Mouse (Mus musculus): Measurements from ENCODE around the gene Tfap4. TPM values are rescaled to one million over a fixed set of nuclear protein-coding genes. Genes with fewer than 3 reads are reported as not detected.

Tfap4 gene
- polyA plus RNA-seq, 1 experiment from 2014 or later: 8.0 TPM

GRCm38 (mm10) chr16:4558980-4559631 is 548 bp downstream of the Tfap4 start:
- under 1% methylated on average over 37 of the region's 43 CpGs for WGBS
- Histone ChIP-seq H3K27me3 (ENCODE audit: control insufficient read depth, insufficient read depth, low read depth, low read length) (no peaks in the 10 kb centered on the region), H3K4me2 (ENCODE audit: low read length) (peak overlapping the region; percentile 89), H3K4me3 (ENCODE audit: low read depth, low read length) (peak overlapping the region; percentile 81), H3K36me3 (ENCODE audit: control insufficient read depth, insufficient read depth, low read length) (no peaks in the 10 kb centered on the region), H3K9ac (ENCODE audit: low read depth, low read length) (peak overlapping the region; percentile 82), H3K9me3 (replicated peaks; ENCODE audit: control insufficient read depth, low read length, poor library complexity, severe bottlenecking) (no peaks in the 10 kb centered on the region), H3K27ac (ENCODE audit: low read length) (peak overlapping the region; percentile 86), H3K4me1 (ENCODE audit: control insufficient read depth, insufficient read depth, low read length) (peaks cover 17% of the 10 kb centered on the region)
- peak; percentile 57 for ATAC-seq

GRCm38 (mm10) chr16:4558384-4558979 is 1.2 kb downstream of the Tfap4 start:
- H3K9ac ChIP-seq (ENCODE audit: low read depth, low read length): peak overlapping the region; percentile 82
- no peaks in the 10 kb centered on the region for H3K9me3 ChIP-seq (replicated peaks; ENCODE audit: control insufficient read depth, low read length, poor library complexity, severe bottlenecking)
- peak overlapping the region; percentile 89 for H3K4me2 ChIP-seq (ENCODE audit: low read length)
- H3K27me3 ChIP-seq (ENCODE audit: control insufficient read depth, insufficient read depth, low read depth, low read length): no peaks in the 10 kb centered on the region
- under 1% methylated on average over 38 of the region's 38 CpGs for WGBS
- no peaks in the 10 kb centered on the region for H3K36me3 ChIP-seq (ENCODE audit: control insufficient read depth, insufficient read depth, low read length)
- H3K27ac ChIP-seq (ENCODE audit: low read length): peak overlapping the region; percentile 86
- peak; percentile 95 for ATAC-seq
- H3K4me1 ChIP-seq (ENCODE audit: control insufficient read depth, insufficient read depth, low read length): peaks cover 17% of the 10 kb centered on the region
- peak overlapping the region; percentile 81 for H3K4me3 ChIP-seq (ENCODE audit: low read depth, low read length)

DNA sequence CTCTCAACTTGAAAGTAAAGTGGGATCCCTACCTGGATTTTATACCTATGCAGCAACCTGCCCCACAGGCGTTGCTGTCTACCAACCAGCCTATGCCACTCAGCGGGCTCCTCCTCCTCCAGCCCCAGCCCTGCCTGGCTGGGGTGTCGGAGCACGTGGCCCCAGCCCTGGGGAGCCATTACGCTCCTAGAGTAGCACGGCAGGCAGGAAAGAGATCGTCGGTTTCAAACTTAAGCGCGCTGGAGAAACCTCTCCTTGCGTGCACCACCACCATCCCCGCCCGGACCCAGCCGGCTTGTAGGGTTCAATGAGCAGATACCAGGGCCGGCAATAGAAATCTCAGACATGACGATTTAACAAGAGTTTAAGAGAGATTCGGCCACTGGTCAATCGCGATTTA is 1.7 kb downstream of the Tfap4 start:
- Histone ChIP-seq H3K4me3 (ENCODE audit: low read depth, low read length) (peak overlapping the region; percentile 81), H3K9ac (ENCODE audit: low read depth, low read length) (peak overlapping the region; percentile 82), H3K36me3 (ENCODE audit: control insufficient read depth, insufficient read depth, low read length) (no peaks in the 10 kb centered on the region), H3K9me3 (replicated peaks; ENCODE audit: control insufficient read depth, low read length, poor library complexity, severe bottlenecking) (no peaks in the 10 kb centered on the region), H3K27me3 (ENCODE audit: control insufficient read depth, insufficient read depth, low read depth, low read length) (no peaks in the 10 kb centered on the region), H3K27ac (ENCODE audit: low read length) (peak overlapping the region; percentile 86), H3K4me2 (ENCODE audit: low read length) (peak overlapping the region; percentile 89), H3K4me1 (ENCODE audit: control insufficient read depth, insufficient read depth, low read length) (peaks cover 17% of the 10 kb centered on the region)
- peak; percentile 65 for ATAC-seq
- WGBS: 0% methylated on average over 19 of the region's 19 CpGs

GRCm38 (mm10) chr16:4557085-4557484 is 2.6 kb downstream of the Tfap4 start:
- Histone ChIP-seq H3K27me3 (ENCODE audit: control insufficient read depth, insufficient read depth, low read depth, low read length) (no peaks in the 10 kb centered on the region), H3K9ac (ENCODE audit: low read depth, low read length) (peak overlapping the region; percentile 82), H3K36me3 (ENCODE audit: control insufficient read depth, insufficient read depth, low read length) (no peaks in the 10 kb centered on the region), H3K27ac (ENCODE audit: low read length) (peak overlapping the region; percentile 86), H3K4me2 (ENCODE audit: low read length) (peak overlapping the region; percentile 89), H3K4me1 (ENCODE audit: control insufficient read depth, insufficient read depth, low read length) (peaks cover 17% of the 10 kb centered on the region), H3K9me3 (replicated peaks; ENCODE audit: control insufficient read depth, low read length, poor library complexity, severe bottlenecking) (no peaks in the 10 kb centered on the region), H3K4me3 (ENCODE audit: low read depth, low read length) (peak overlapping the region; percentile 81)
- 94% methylated on average over 1 of the region's 1 CpGs for WGBS
- no peak for ATAC-seq

- peaks cover 17% of the 10 kb centered on the region for H3K4me1 ChIP-seq (ENCODE audit: control insufficient read depth, insufficient read depth, low read length)
These were observed 4.1 kb downstream of the Tfap4 start for GRCm38 (mm10) chr16:4555555-4555954.

GRCm38 (mm10) chr16:4552829-4553550 is 6.7 kb downstream of the Tfap4 start:
- Histone ChIP-seq H3K4me2 (ENCODE audit: low read length) (no peak overlapping the region), H3K9me3 (replicated peaks; ENCODE audit: control insufficient read depth, low read length, poor library complexity, severe bottlenecking) (no peaks in the 10 kb centered on the region), H3K27me3 (ENCODE audit: control insufficient read depth, insufficient read depth, low read depth, low read length) (no peaks in the 10 kb centered on the region), H3K9ac (ENCODE audit: low read depth, low read length) (no peak overlapping the region), H3K4me3 (ENCODE audit: low read depth, low read length) (no peak overlapping the region), H3K27ac (ENCODE audit: low read length) (no peak overlapping the region), H3K36me3 (ENCODE audit: control insufficient read depth, insufficient read depth, low read length) (no peaks in the 10 kb centered on the region; the same call in 1 of the 2 replicates), H3K4me1 (ENCODE audit: control insufficient read depth, insufficient read depth, low read length) (peaks cover 15% of the 10 kb centered on the region)
- 75% methylated on average over 6 of the region's 6 CpGs for WGBS
- ATAC-seq: no peak

More at GRCm38 (mm10) chr16:4555555-4555954, 4.1 kb downstream of the Tfap4 start:
- no peak for ATAC-seq
- H3K27ac ChIP-seq (ENCODE audit: low read length): no peak overlapping the region
- 100% methylated on average over 1 of the region's 1 CpGs for WGBS
- no peak overlapping the region for H3K4me2 ChIP-seq (ENCODE audit: low read length)
- H3K36me3 ChIP-seq (ENCODE audit: control insufficient read depth, insufficient read depth, low read length): no peaks in the 10 kb centered on the region
- no peak overlapping the region for H3K4me3 ChIP-seq (ENCODE audit: low read depth, low read length)
- H3K9me3 ChIP-seq (replicated peaks; ENCODE audit: control insufficient read depth, low read length, poor library complexity, severe bottlenecking): no peaks in the 10 kb centered on the region
- H3K27me3 ChIP-seq (ENCODE audit: control insufficient read depth, insufficient read depth, low read depth, low read length): no peaks in the 10 kb centered on the region
- H3K9ac ChIP-seq (ENCODE audit: low read depth, low read length): no peak overlapping the region

DNA sequence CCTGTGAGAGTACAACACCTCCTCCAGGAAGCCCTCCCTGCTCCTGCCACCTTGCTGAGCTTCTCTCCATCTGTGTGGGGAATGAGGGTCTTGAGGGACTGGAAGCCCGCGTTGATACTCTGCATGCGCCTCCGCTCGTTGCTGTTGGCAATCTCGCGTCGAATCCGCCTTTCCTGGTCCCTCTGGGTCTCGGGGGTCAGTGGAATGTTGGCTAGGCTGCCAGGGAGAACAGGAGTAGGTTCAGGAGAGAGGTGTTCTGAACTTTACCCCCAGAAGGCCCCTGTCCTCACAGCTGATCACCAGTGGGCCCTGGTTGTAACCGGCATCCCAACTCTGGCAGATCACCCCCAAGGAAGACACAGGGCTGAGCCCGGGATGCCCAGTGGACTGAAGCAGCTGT is 7.8 kb downstream of the Tfap4 start:
- no peak overlapping the region for H3K9ac ChIP-seq (ENCODE audit: low read depth, low read length)
- H3K4me1 ChIP-seq (ENCODE audit: control insufficient read depth, insufficient read depth, low read length): peaks cover 4% of the 10 kb centered on the region
- no peak overlapping the region for H3K27ac ChIP-seq (ENCODE audit: low read length)
- no peak overlapping the region for H3K4me2 ChIP-seq (ENCODE audit: low read length)
- no peak overlapping the region for H3K4me3 ChIP-seq (ENCODE audit: low read depth, low read length)
- peaks cover 2% of the 10 kb centered on the region; the same call in 1 of the 2 replicates for H3K36me3 ChIP-seq (ENCODE audit: control insufficient read depth, insufficient read depth, low read length)
- H3K27me3 ChIP-seq (ENCODE audit: control insufficient read depth, insufficient read depth, low read depth, low read length): no peaks in the 10 kb centered on the region
- no peaks in the 10 kb centered on the region for H3K9me3 ChIP-seq (replicated peaks; ENCODE audit: control insufficient read depth, low read length, poor library complexity, severe bottlenecking)
- WGBS: 95% methylated on average over 12 of the region's 12 CpGs
- no peak for ATAC-seq

GRCm38 (mm10) chr16:4551056-4551455 is 8.6 kb downstream of the Tfap4 start:
- no peak overlapping the region for H3K4me3 ChIP-seq (ENCODE audit: low read depth, low read length)
- whole genome bisulfite sequencing: 34% methylated on average over 13 of the region's 13 CpGs
- no peaks in the 10 kb centered on the region for H3K27me3 ChIP-seq (ENCODE audit: control insufficient read depth, insufficient read depth, low read depth, low read length)
- no peak overlapping the region for H3K27ac ChIP-seq (ENCODE audit: low read length)
- no peak overlapping the region for H3K9ac ChIP-seq (ENCODE audit: low read depth, low read length)
- peaks cover 3% of the 10 kb centered on the region; the same call in 1 of the 2 replicates for H3K36me3 ChIP-seq (ENCODE audit: control insufficient read depth, insufficient read depth, low read length)
- ATAC-seq: peak; percentile 54
- no peaks in the 10 kb centered on the region for H3K9me3 ChIP-seq (replicated peaks; ENCODE audit: control insufficient read depth, low read length, poor library complexity, severe bottlenecking)
- no peak overlapping the region for H3K4me2 ChIP-seq (ENCODE audit: low read length)
- no peaks in the 10 kb centered on the region for H3K4me1 ChIP-seq (ENCODE audit: control insufficient read depth, insufficient read depth, low read length)
